Mouse (Mus musculus) mature B cell (primary cell): ENCODE measurements around the gene Ctnnal1.
"Not testable (repeated sequence)": the region's sequence is repeated elsewhere in the genome, so short reads cannot be mapped to it uniquely, and the experiment has no call there.

Experiments used
- in situ Hi-C: fragments of 300-500 bp; cut with MboI; formaldehyde crosslinking; loops from 2 replicates; pipeline ENCODE4 v1.14.3; 2019

The Ctnnal1 gene

GRCm38 (mm10) chr4:56865003-56865511, at the start of gene Ctnnal1:
Ctnnal1 (minus strand) TSS chr4:56865188.
- in situ Hi-C loops: no loop called here

GRCm38 (mm10) chr4:56914761-56915160, 49.8 kb upstream of the Ctnnal1 start:
- in situ Hi-C loops: no loop called here

- in situ Hi-C loops: no loop called here
These were observed 49.4 kb upstream of the Ctnnal1 start for GRCm38 (mm10) chr4:56914338-56914737.

- in situ Hi-C loops: no loop called here
These were observed 47.5 kb upstream of the Ctnnal1 start for GRCm38 (mm10) chr4:56912382-56913001.

GRCm38 (mm10) chr4:56909568-56909967, 44.6 kb upstream of the Ctnnal1 start:
- in situ Hi-C loops: no loop called here

GRCm38 (mm10) chr4:56907671-56908070, 42.7 kb upstream of the Ctnnal1 start:
- in situ Hi-C loops: no loop called here

GRCm38 (mm10) chr4:56906926-56907325, 41.9 kb upstream of the Ctnnal1 start:
- in situ Hi-C loops: no loop called here

GRCm38 (mm10) chr4:56905507-56905906, 40.5 kb upstream of the Ctnnal1 start:
- in situ Hi-C loops: no loop called here

GRCm38 (mm10) chr4:56901671-56902070, 36.7 kb upstream of the Ctnnal1 start:
- in situ Hi-C loops: no loop called here

GRCm38 (mm10) chr4:56899216-56899615, 34.2 kb upstream of the Ctnnal1 start:
- in situ Hi-C loops: no loop called here

- in situ Hi-C loops: no loop called here
These were observed 32.5 kb upstream of the Ctnnal1 start for GRCm38 (mm10) chr4:56897511-56897910.

- in situ Hi-C loops: no loop called here
These were observed 29.2 kb upstream of the Ctnnal1 start for GRCm38 (mm10) chr4:56894196-56894595.

GRCm38 (mm10) chr4:56892501-56893115, 27.6 kb upstream of the Ctnnal1 start:
- in situ Hi-C loops: no loop called here

- in situ Hi-C loops: no loop called here
These were observed 23.5 kb upstream of the Ctnnal1 start for GRCm38 (mm10) chr4:56888483-56888882.

GRCm38 (mm10) chr4:56886286-56886979, 21.4 kb upstream of the Ctnnal1 start:
- in situ Hi-C loops: no loop called here

GRCm38 (mm10) chr4:56880036-56880703, 15.2 kb upstream of the Ctnnal1 start:
- in situ Hi-C loops: no loop called here

- in situ Hi-C loops: no loop called here
These were observed 14.0 kb upstream of the Ctnnal1 start for GRCm38 (mm10) chr4:56878971-56879370.

- in situ Hi-C loops: not testable (repeated sequence)
These were observed 5.6 kb upstream of the Ctnnal1 start for GRCm38 (mm10) chr4:56870541-56870940.

GRCm38 (mm10) chr4:56867761-56868160, 2.8 kb upstream of the Ctnnal1 start:
- in situ Hi-C loops: no loop called here

- in situ Hi-C loops: no loop called here
These were observed 983 bp upstream of the Ctnnal1 start for GRCm38 (mm10) chr4:56865971-56866370.

- in situ Hi-C loops: no loop called here
These were observed 479 bp downstream of the Ctnnal1 start for GRCm38 (mm10) chr4:56864417-56865001.

GRCm38 (mm10) chr4:56864016-56864415, 972 bp downstream of the Ctnnal1 start:
- in situ Hi-C loops: no loop called here
